Mouse (Mus musculus): ENCODE measurements around the gene Ddx25. TPM values are rescaled to one million over a fixed set of nuclear protein-coding genes. Genes with fewer than 3 reads are reported as not detected.

Ddx25 gene
- total and polyA plus RNA-seq, 2 experiments from 2014 or later, result 0.14 TPM; not detected in 1

DNA sequence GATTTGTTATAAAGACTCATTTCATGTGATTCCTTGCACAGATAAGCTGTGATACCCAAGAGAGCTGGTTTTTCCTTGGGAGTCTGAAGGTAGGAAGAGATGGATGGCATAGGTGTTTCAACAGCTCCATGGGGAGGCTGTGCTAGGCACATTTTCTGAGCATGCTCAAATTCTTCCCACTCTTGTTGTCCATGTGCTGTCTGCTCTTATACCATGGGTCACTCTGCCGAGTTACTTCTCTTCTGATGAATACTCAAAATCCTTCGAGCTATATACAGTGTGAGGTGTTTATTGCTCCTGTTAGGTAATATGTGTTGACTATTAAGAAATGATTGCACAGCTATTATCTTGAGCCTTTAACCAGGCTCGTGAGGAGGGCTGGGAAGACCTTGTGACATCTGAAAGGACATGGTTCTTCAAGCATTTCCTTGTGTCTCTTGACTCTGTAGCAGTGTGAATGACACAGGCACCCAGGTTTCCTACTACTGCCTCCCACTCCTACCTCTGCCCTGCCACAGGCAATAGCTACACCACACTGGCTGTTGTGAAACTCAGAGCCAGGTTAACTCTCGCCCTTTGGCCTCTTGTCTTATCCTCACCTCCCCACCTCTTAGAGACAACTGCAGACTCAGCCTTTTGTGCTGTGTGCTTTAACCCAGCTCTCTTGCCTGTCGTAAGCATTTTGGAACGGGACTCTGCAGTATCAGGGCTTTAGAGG, 37.5 kb downstream of the Ddx25 start:
- H3K36me3 ChIP-seq (replicated peaks; ENCODE audit: control insufficient read depth, insufficient read depth, low read length), result no peaks in the 10 kb centered on the region
- peaks cover 5% of the 10 kb centered on the region; the same call in 1 of the 2 replicates for H3K4me1 ChIP-seq (ENCODE audit: control insufficient read depth, insufficient read depth)
- TF ChIP-seq CTCF (IDR thresholded peaks at IDR 0.05; ENCODE audit: low read depth), result no peak
- TF ChIP-seq EP300 (IDR thresholded peaks at IDR 0.05; ENCODE audit: low read depth), result no peak
- ATAC-seq (ENCODE audit: insufficient read depth, low read depth) (no peak), DNase-seq (ENCODE audit: low spot score) (no peak)
- H3K9ac ChIP-seq (replicated peaks; ENCODE audit: low read depth, low read length), result no peak overlapping the region
- H3K4me2 ChIP-seq (ENCODE audit: low read depth, low read length), result no peak overlapping the region
- no peak overlapping the region for H3K27ac ChIP-seq (ENCODE audit: low read depth)
- no peak overlapping the region for H3K4me3 ChIP-seq (ENCODE audit: low read depth, low read length)
- no peaks in the 10 kb centered on the region for H3K27me3 ChIP-seq (ENCODE audit: control insufficient read depth, insufficient read depth, low read length)
- H3K9me3 ChIP-seq (replicated peaks; ENCODE audit: control insufficient read depth, low read length), result no peaks in the 10 kb centered on the region
- 72% methylated on average over 6 of the region's 6 CpGs for WGBS

DNA sequence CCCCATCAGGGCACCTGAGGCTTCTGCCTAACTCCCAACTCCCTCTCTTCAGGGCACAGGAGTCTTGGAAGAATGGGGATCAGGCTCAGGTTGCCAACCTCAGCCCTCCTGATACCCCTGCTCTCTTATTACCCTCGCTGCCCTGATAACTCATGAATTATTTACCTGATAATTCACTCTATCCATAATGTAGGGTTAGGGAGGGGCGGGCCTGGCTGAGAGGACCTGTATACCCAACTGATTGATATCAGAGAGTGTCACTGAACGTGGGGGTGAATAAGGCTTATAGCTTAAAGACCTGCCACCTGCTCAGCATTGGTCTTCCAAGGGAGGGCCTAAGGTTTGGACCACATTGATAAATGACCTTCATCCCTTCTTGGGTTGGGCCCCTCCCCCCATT, 40.2 kb downstream of the Ddx25 start, which contains the start of gene Gm1113:
Gm1113 (minus strand) TSS at position 101 of the 400 bp plus-strand sequence.
- no peak for ATAC-seq (ENCODE audit: insufficient read depth, low read depth)
- H3K4me1 ChIP-seq (ENCODE audit: control insufficient read depth, insufficient read depth), result no peaks in the 10 kb centered on the region
- TF ChIP-seq CTCF (IDR thresholded peaks at IDR 0.05; ENCODE audit: low read depth) (no peak), EP300 (IDR thresholded peaks at IDR 0.05; ENCODE audit: low read depth) (no peak)
- WGBS, result 69% methylated on average over 3 of the region's 3 CpGs
- H3K4me3 ChIP-seq (ENCODE audit: low read depth, low read length), result no peak within 1 kb of the TSS
- H3K9me3 ChIP-seq (replicated peaks; ENCODE audit: control insufficient read depth, low read length), result no peaks in the 10 kb centered on the region
- no peak for DNase-seq (ENCODE audit: low spot score)
- H3K9ac ChIP-seq (replicated peaks; ENCODE audit: low read depth, low read length), result no peak within 1 kb of the TSS
- no peaks in the 10 kb centered on the region for H3K36me3 ChIP-seq (replicated peaks; ENCODE audit: control insufficient read depth, insufficient read depth, low read length)
- no peak within 1 kb of the TSS for H3K27ac ChIP-seq (ENCODE audit: low read depth)
- H3K4me2 ChIP-seq (ENCODE audit: low read depth, low read length), result no peak within 1 kb of the TSS
- H3K27me3 ChIP-seq (ENCODE audit: control insufficient read depth, insufficient read depth, low read length), result no peaks in the 10 kb centered on the region

DNA sequence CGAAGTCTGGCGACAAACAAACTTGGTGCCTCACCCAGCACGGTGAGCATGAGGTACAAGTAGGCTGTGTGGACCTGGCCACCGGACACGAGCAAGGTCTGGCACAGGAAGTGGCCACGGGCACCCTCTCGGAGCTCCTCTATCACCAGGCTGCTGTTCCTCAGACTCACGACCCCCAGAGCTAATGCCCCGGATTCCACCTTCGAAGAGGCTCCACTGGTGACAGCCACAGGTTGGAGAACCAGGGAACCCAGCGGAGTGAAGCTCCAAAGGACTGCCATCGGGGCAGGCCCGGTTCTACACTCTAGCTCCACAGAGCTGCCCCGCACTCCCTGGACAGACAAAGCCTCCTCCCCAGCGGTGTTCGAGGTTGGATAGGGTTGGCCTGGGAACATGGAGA, 41.6 kb downstream of the Ddx25 start:
- ATAC-seq (ENCODE audit: insufficient read depth, low read depth) (no peak), DNase-seq (ENCODE audit: low spot score) (no peak)
- Histone ChIP-seq H3K27ac (ENCODE audit: low read depth) (no peak overlapping the region), H3K4me3 (ENCODE audit: low read depth, low read length) (no peak overlapping the region), H3K36me3 (replicated peaks; ENCODE audit: control insufficient read depth, insufficient read depth, low read length) (no peaks in the 10 kb centered on the region), H3K27me3 (ENCODE audit: control insufficient read depth, insufficient read depth, low read length) (no peaks in the 10 kb centered on the region), H3K4me1 (ENCODE audit: control insufficient read depth, insufficient read depth) (no peaks in the 10 kb centered on the region), H3K9ac (replicated peaks; ENCODE audit: low read depth, low read length) (no peak overlapping the region), H3K4me2 (ENCODE audit: low read depth, low read length) (no peak overlapping the region), H3K9me3 (replicated peaks; ENCODE audit: control insufficient read depth, low read length) (no peaks in the 10 kb centered on the region)
- no peak for TF ChIP-seq EP300 (IDR thresholded peaks at IDR 0.05; ENCODE audit: low read depth)
- no peak for TF ChIP-seq CTCF (IDR thresholded peaks at IDR 0.05; ENCODE audit: low read depth)
- 86% methylated on average over 16 of the region's 16 CpGs for WGBS

DNA sequence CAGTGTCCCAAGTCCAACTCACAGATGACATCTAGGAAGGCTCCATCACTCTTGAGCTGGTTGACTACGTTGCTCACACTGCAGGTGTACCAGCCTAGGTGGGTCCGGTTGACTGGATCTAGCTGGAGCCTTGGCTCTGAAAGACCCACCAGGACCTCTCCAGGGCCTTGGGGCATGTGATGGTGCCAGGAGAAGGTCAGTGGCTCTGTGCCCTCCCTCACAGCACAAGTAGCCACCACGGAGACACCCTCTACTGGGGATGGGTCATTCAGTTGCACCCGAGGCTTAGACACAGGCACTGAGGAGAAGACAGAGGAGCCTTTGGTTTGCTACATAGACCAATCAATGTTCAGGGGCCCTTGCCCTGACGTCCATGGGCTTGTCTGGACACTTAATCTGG, 42.1 kb downstream of the Ddx25 start:
- Histone ChIP-seq H3K9me3 (replicated peaks; ENCODE audit: control insufficient read depth, low read length) (no peaks in the 10 kb centered on the region), H3K27me3 (ENCODE audit: control insufficient read depth, insufficient read depth, low read length) (no peaks in the 10 kb centered on the region), H3K4me2 (ENCODE audit: low read depth, low read length) (no peak overlapping the region), H3K4me1 (ENCODE audit: control insufficient read depth, insufficient read depth) (no peaks in the 10 kb centered on the region), H3K27ac (ENCODE audit: low read depth) (no peak overlapping the region), H3K4me3 (ENCODE audit: low read depth, low read length) (no peak overlapping the region), H3K9ac (replicated peaks; ENCODE audit: low read depth, low read length) (no peak overlapping the region), H3K36me3 (replicated peaks; ENCODE audit: control insufficient read depth, insufficient read depth, low read length) (no peaks in the 10 kb centered on the region)
- DNase-seq (ENCODE audit: low spot score), result no peak
- ATAC-seq (ENCODE audit: insufficient read depth, low read depth), result no peak
- TF ChIP-seq CTCF (IDR thresholded peaks at IDR 0.05; ENCODE audit: low read depth), result no peak
- TF ChIP-seq EP300 (IDR thresholded peaks at IDR 0.05; ENCODE audit: low read depth), result no peak
- whole genome bisulfite sequencing, result 69% methylated on average over 5 of the region's 5 CpGs

DNA sequence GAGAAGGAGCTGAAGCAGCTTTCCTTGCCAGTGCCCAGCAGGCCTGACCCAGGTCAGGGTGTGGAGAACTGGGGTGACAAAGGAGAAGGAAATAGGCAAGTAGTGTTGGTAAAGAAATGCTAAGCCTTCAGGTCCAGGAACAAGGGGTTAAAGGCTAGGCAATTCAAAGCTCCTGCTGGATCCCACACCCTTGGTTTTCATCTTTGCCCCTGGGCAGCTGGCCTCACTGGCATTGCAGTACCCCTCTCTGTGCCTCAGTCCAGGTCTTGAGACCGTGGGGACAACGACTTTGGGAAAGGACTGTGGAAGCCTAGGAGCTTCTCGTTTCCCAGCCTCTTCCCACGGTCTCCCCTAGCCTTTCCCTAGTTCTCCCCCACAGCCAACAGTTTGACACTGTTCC, 44.4 kb downstream of the Ddx25 start:
- H3K4me1 ChIP-seq (ENCODE audit: control insufficient read depth, insufficient read depth), result peaks cover 2% of the 10 kb centered on the region; the same call in 1 of the 2 replicates
- no peak overlapping the region for H3K4me2 ChIP-seq (ENCODE audit: low read depth, low read length)
- no peak for TF ChIP-seq EP300 (IDR thresholded peaks at IDR 0.05; ENCODE audit: low read depth)
- no peak for TF ChIP-seq CTCF (IDR thresholded peaks at IDR 0.05; ENCODE audit: low read depth)
- no peaks in the 10 kb centered on the region for H3K9me3 ChIP-seq (replicated peaks; ENCODE audit: control insufficient read depth, low read length)
- no peaks in the 10 kb centered on the region for H3K36me3 ChIP-seq (replicated peaks; ENCODE audit: control insufficient read depth, insufficient read depth, low read length)
- 78% methylated on average over 4 of the region's 4 CpGs for WGBS
- no peaks in the 10 kb centered on the region for H3K27me3 ChIP-seq (ENCODE audit: control insufficient read depth, insufficient read depth, low read length)
- H3K9ac ChIP-seq (replicated peaks; ENCODE audit: low read depth, low read length), result no peak overlapping the region
- no peak for DNase-seq (ENCODE audit: low spot score)
- H3K4me3 ChIP-seq (ENCODE audit: low read depth, low read length), result no peak overlapping the region
- no peak for ATAC-seq (ENCODE audit: insufficient read depth, low read depth)
- H3K27ac ChIP-seq (ENCODE audit: low read depth), result no peak overlapping the region

DNA sequence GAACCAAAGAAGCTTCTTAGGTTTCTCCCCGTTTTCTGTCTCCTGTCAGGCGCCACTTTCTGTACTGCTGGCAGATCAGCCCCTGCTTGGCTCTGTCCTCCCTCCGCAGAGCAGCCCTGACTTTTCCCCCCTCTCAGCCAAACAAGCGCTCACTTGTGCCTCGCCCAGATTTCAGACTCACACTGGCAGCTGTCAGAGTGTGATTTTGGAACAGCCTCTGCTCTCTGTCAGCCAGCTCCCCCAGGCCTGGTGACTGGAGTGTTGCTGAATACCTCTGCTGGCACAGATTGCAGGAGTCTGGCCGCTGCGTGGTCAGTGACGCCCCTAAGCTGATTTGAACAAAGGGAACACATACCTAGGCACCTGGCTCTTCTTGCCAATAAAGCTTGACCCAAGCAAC, 50.1 kb downstream of the Ddx25 start:
- WGBS, result 16% methylated on average over 8 of the region's 8 CpGs
- no peaks in the 10 kb centered on the region for H3K27me3 ChIP-seq (ENCODE audit: control insufficient read depth, insufficient read depth, low read length)
- H3K9ac ChIP-seq (replicated peaks; ENCODE audit: low read depth, low read length), result no peak overlapping the region

More for the DNA sequence above, 50.1 kb downstream of the Ddx25 start:
- TF ChIP-seq EP300 (IDR thresholded peaks at IDR 0.05; ENCODE audit: low read depth), result no peak
- TF ChIP-seq CTCF (IDR thresholded peaks at IDR 0.05; ENCODE audit: low read depth), result no peak
- no peaks in the 10 kb centered on the region for H3K9me3 ChIP-seq (replicated peaks; ENCODE audit: control insufficient read depth, low read length)
- DNase-seq (ENCODE audit: low spot score), result peak; percentile 84
- peaks cover 23% of the 10 kb centered on the region; the same call in 1 of the 2 replicates for H3K4me1 ChIP-seq (ENCODE audit: control insufficient read depth, insufficient read depth)
- ATAC-seq (ENCODE audit: insufficient read depth, low read depth), result peak; percentile 93
- H3K36me3 ChIP-seq (replicated peaks; ENCODE audit: control insufficient read depth, insufficient read depth, low read length), result no peaks in the 10 kb centered on the region; the same call in 1 of the 2 replicates
- peak overlapping the region; percentile 87 for H3K27ac ChIP-seq (ENCODE audit: low read depth)
- peak overlapping the region; percentile 39 for H3K4me2 ChIP-seq (ENCODE audit: low read depth, low read length)
- H3K4me3 ChIP-seq (ENCODE audit: low read depth, low read length), result no peak overlapping the region
